13 mouse cellular contexts compared by ENCODE assay signal in the genomic region with DNA sequence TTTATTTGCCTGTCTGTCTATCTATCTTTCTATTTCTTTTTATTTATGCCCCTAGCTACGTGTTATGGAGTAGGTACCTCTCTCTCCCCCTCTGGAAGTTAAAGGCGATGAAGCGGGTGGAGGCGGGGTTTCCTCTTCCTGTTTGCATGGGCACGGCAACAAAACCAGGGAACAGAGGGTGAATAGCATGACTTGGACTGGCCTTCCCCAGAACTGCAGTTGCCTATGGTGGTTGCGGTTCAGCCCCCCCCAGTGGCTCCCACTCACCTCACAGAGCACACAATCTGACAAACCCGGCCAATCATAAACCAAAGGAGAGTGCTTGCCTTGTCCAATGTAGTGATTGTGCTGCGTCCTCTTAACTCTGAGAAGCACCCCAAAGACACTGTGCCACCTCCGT.
DNase-seq lines count a peak whose midpoint lies in the region; ATAC-seq and TF ChIP-seq lines count a peak whose summit lies in the region.
"Had no signal": no experiment of that assay in that cellular context is flagged by ENCODE, and none has a peak within 500 bp of the region (broad histone marks: within the 10 kb centered on the region; RNA-seq: fewer than 3 reads in every experiment).

No protein-coding gene starts in this region.

- H3K27me3 ChIP-seq in heart, postnatal 0 days (ENCODE audit: control insufficient read depth, insufficient read depth, low read length): no peaks in the 10 kb centered on the region
- H3K27me3 ChIP-seq in thymus, adult 2 months (ENCODE audit: control insufficient read depth, insufficient read depth, low read length): no peaks in the 10 kb centered on the region
- no peaks in the 10 kb centered on the region for H3K27me3 ChIP-seq in midbrain, embryonic 15.5 days (replicated peaks)
- H3K27me3 ChIP-seq: heart, embryonic 13.5 days; limb, embryonic 15.5 days had no signal

- WGBS in heart, postnatal 0 days: 50% methylated on average over 9 of the region's 9 CpGs
- WGBS in thymus, adult 2 months: 7% methylated on average over 9 of the region's 9 CpGs
- 93% methylated on average over 9 of the region's 9 CpGs for WGBS in midbrain, embryonic 15.5 days

- no peak overlapping the region for H3K9ac ChIP-seq in heart, postnatal 0 days (replicated peaks; ENCODE audit: low read depth, low read length)
- no peak overlapping the region for H3K9ac ChIP-seq in midbrain, embryonic 15.5 days
- H3K9ac ChIP-seq: heart, embryonic 13.5 days; limb, embryonic 15.5 days had no signal

- ATAC-seq in CD4-positive, CD25-positive, alpha-beta regulatory T cell, adult 4 months: peak; percentile 82
- ATAC-seq in heart, postnatal 0 days (ENCODE audit: insufficient read depth, low read depth): peak; percentile 24; the same call in 1 of the 2 replicates
- ATAC-seq in midbrain, embryonic 15.5 days (replicated peaks): no peak
- ATAC-seq: intestine, embryonic 16.5 days had no signal

- no peaks in the 10 kb centered on the region for H3K9me3 ChIP-seq in heart, postnatal 0 days (replicated peaks; ENCODE audit: control insufficient read depth, low read length)
- no peaks in the 10 kb centered on the region for H3K9me3 ChIP-seq in midbrain, embryonic 15.5 days
- H3K9me3 ChIP-seq: heart, embryonic 13.5 days; limb, embryonic 15.5 days had no signal

- no peak for TF ChIP-seq CTCF in heart, postnatal 0 days (IDR thresholded peaks at IDR 0.05; ENCODE audit: low read depth)
- no peak for TF ChIP-seq CTCF in thymus, adult 2 months (IDR thresholded peaks at IDR 0.05; ENCODE audit: borderline replicate concordance, control insufficient read depth, extremely low read depth, insufficient read depth, low read length, poor library complexity)

- no peak overlapping the region for H3K27ac ChIP-seq in heart, postnatal 0 days (ENCODE audit: low read depth)
- H3K27ac ChIP-seq in thymus, adult 2 months (ENCODE audit: control insufficient read depth, insufficient read depth, low read length): no peak overlapping the region
- H3K27ac ChIP-seq in midbrain, embryonic 15.5 days: no peak overlapping the region
- H3K27ac ChIP-seq: heart, embryonic 13.5 days; layer of hippocampus, adult 2 months; limb, embryonic 15.5 days; macrophage had no signal

- TF ChIP-seq POLR2A in thymus, adult 2 months (IDR thresholded peaks at IDR 0.05; ENCODE audit: control insufficient read depth, extremely low read depth, insufficient read depth, low read length, poor library complexity): no peak

- H3K36me3 ChIP-seq in heart, postnatal 0 days (replicated peaks; ENCODE audit: control insufficient read depth, insufficient read depth, low read length): no peaks in the 10 kb centered on the region
- H3K36me3 ChIP-seq in thymus, adult 2 months (ENCODE audit: control insufficient read depth, insufficient read depth, low read length): no peaks in the 10 kb centered on the region
- no peaks in the 10 kb centered on the region for H3K36me3 ChIP-seq in midbrain, embryonic 15.5 days (replicated peaks)
- H3K36me3 ChIP-seq: heart, embryonic 13.5 days; limb, embryonic 15.5 days had no signal

- no peak overlapping the region for H3K4me3 ChIP-seq in heart, postnatal 0 days (ENCODE audit: low read depth, low read length)
- H3K4me3 ChIP-seq in thymus, adult 2 months (ENCODE audit: control insufficient read depth, insufficient read depth, low read length): peak overlapping the region; percentile 4; the same call in 1 of the 2 replicates
- H3K4me3 ChIP-seq in midbrain, embryonic 15.5 days: no peak overlapping the region
- H3K4me3 ChIP-seq: heart, embryonic 13.5 days; layer of hippocampus, adult 2 months; limb, embryonic 15.5 days had no signal

- DNase-seq in kidney, postnatal 10 days: peak; percentile 25
- no peak for DNase-seq in kidney, adult 11 months
- DNase-seq in heart, postnatal 0 days (ENCODE audit: low spot score): peak; percentile 20
- peak; percentile 40 for DNase-seq in thymus, adult 2 months
- no peak for DNase-seq in adrenal gland, adult 2 months
- DNase-seq: adrenal gland, postnatal 14 days had no signal

- H3K4me2 ChIP-seq in heart, postnatal 0 days (ENCODE audit: low read depth, low read length): peak overlapping the region; percentile 36; the same call in 1 of the 2 replicates
- H3K4me2 ChIP-seq in midbrain, embryonic 15.5 days: no peak overlapping the region
- H3K4me2 ChIP-seq: heart, embryonic 13.5 days; limb, embryonic 15.5 days had no signal

- no peaks in the 10 kb centered on the region for H3K4me1 ChIP-seq in heart, postnatal 0 days (ENCODE audit: control insufficient read depth, insufficient read depth)
- peaks cover 4% of the 10 kb centered on the region for H3K4me1 ChIP-seq in thymus, adult 2 months (replicated peaks; ENCODE audit: control insufficient read depth, insufficient read depth, low read length)
- no peaks in the 10 kb centered on the region for H3K4me1 ChIP-seq in midbrain, embryonic 15.5 days
- H3K4me1 ChIP-seq: limb, embryonic 15.5 days had no signal

- TF ChIP-seq EP300 in heart, postnatal 0 days (IDR thresholded peaks at IDR 0.05; ENCODE audit: low read depth): no peak

Comparison
In these comparisons a context has a peak if more than half of its experiments do, and no peak if none do; other contexts are left out.
1. DNase-seq: peak in kidney, postnatal 10 days (single experiment), heart, postnatal 0 days (single experiment) and thymus, adult 2 months (single experiment); none in kidney, adult 11 months (single experiment) and adrenal gland, adult 2 months (single experiment).